Mouse (Mus musculus) Patski (cell line): ENCODE measurements around the gene Ttll5. TPM values are rescaled to one million over a fixed set of nuclear protein-coding genes. Genes with fewer than 3 reads are reported as not detected.

ENCODE experiments used
- ATAC-seq: fragments of 100-300 bp; one replicate; pipeline ENCODE4 v1.8.0; 2021
- CTCF ChIA-PET: fragments of 350-600 bp; sonication (Branson Sonifier 250); formaldehyde crosslinking; loops from one replicate; lab custom pipeline; 2022; ENCODE audit warnings: inconsistent platforms; lab: Charles Lee
- POLR2A ChIA-PET: fragments of 350-600 bp; sonication (Branson Sonifier 250); formaldehyde crosslinking; loops from one replicate; lab custom pipeline; 2022; ENCODE audit warnings: antibody characterized with exemption, inconsistent platforms; lab: Charles Lee
- DNase-seq: peaks from one replicate; pipeline ENCODE4 v3.0.0-alpha.2; 2011; ENCODE audit warnings: low read depth, low spot score
- H3K27me3 ChIP-seq: fragments of 371-371 bp; one replicate; pipeline ENCODE4 v1.5.1; 2021
- CTCF ChIP-seq: fragments of 100-300 bp; IDR thresholded peaks from one replicate; pipeline ENCODE4 v1.5.1; 2021
- in situ Hi-C: fragments of 300-500 bp; cut with MboI; formaldehyde crosslinking; loops from 3 replicates; pipeline ENCODE4 v1.11.1; 2018; ENCODE audit warnings: low pct_unique_long_range_greater_than_20kb, mixed read lengths
- polyA plus RNA-seq: library from polyadenylated mRNA; unstranded; gene quantifications from one replicate; pipeline ENCODE4 v1.2.3, GENCODE M21; 2021

The Ttll5 gene
- polyA plus RNA-seq, 1 experiment from 2014 or later, result 14.5 TPM

GRCm38 (mm10) chr12:85959822-85960501 is 135.5 kb downstream of the Ttll5 start:
- peak; percentile 93 for DNase-seq
- POLR2A ChIA-PET, result interaction anchor here (0.9 to 1.3 kb wide), 3 partner anchors 16 to 94 kb away, joined by 3 to 4 read pairs (median 3); no protein-coding TSS in a partner anchor
- CTCF ChIA-PET, result interaction anchor here (1.6 to 1.7 kb wide), 3 partner anchors 10 to 116 kb away, joined by 3 to 5 read pairs (median 4); no protein-coding TSS in a partner anchor
- TF ChIP-seq CTCF, result no peak
- ATAC-seq, result peak; percentile 83
- H3K27me3 ChIP-seq, result no peaks in the 10 kb centered on the region
- in situ Hi-C loops, result loop anchor here (5.0 kb wide), 1 partner anchor 117 kb away; the partner anchor contains the start of gene Tgfb3

- in situ Hi-C loops, result no loop called here
- TF ChIP-seq CTCF, result no peak
- ChIA-PET CTCF (interaction anchor here (1.6 to 1.7 kb wide), 3 partner anchors 9 to 116 kb away, joined by 3 to 5 read pairs (median 4); no protein-coding TSS in a partner anchor), POLR2A (interaction anchor here (1.3 kb wide), 1 partner anchor 95 kb away, joined by 3 read pairs; no protein-coding TSS in a partner anchor)
- no peaks in the 10 kb centered on the region for H3K27me3 ChIP-seq
- ATAC-seq (no peak), DNase-seq (no peak)
Observed at GRCm38 (mm10) chr12:85960699-85961098, 136.2 kb downstream of the Ttll5 start.

GRCm38 (mm10) chr12:85963160-85963559 is 138.7 kb downstream of the Ttll5 start:
- TF ChIP-seq CTCF, result no peak
- POLR2A ChIA-PET, result no interaction called here
- DNase-seq (no peak), ATAC-seq (no peak)
- in situ Hi-C loops, result no loop called here
- no peaks in the 10 kb centered on the region for H3K27me3 ChIP-seq
- CTCF ChIA-PET, result interaction anchor here (1.6 kb wide), 1 partner anchor 10 kb away, joined by 4 read pairs; no protein-coding TSS in a partner anchor

- DNase-seq (no peak), ATAC-seq (no peak)
- in situ Hi-C loops, result no loop called here
Observed at GRCm38 (mm10) chr12:85963699-85964098, 139.2 kb downstream of the Ttll5 start.

GRCm38 (mm10) chr12:85964436-85964835 is 140.0 kb downstream of the Ttll5 start:
- H3K27me3 ChIP-seq, result no peaks in the 10 kb centered on the region
- ChIA-PET CTCF (no interaction called here), POLR2A (no interaction called here)
- DNase-seq (no peak), ATAC-seq (no peak)
- TF ChIP-seq CTCF, result no peak
- in situ Hi-C loops, result no loop called here

More at GRCm38 (mm10) chr12:85963699-85964098, 139.2 kb downstream of the Ttll5 start:
- CTCF ChIA-PET, result interaction anchor here (1.6 kb wide), 1 partner anchor 9 kb away, joined by 4 read pairs; no protein-coding TSS in a partner anchor
- H3K27me3 ChIP-seq, result no peaks in the 10 kb centered on the region
- no peak for TF ChIP-seq CTCF
- POLR2A ChIA-PET, result no interaction called here

GRCm38 (mm10) chr12:85967812-85968211 is 143.4 kb downstream of the Ttll5 start:
- ATAC-seq (no peak), DNase-seq (no peak)
- ChIA-PET CTCF (interaction anchor here (0.7 kb wide), 1 partner anchor 12 kb away, joined by 3 read pairs; no protein-coding TSS in a partner anchor), POLR2A (no interaction called here)
- TF ChIP-seq CTCF, result no peak
- in situ Hi-C loops, result no loop called here
- no peaks in the 10 kb centered on the region for H3K27me3 ChIP-seq

- POLR2A ChIA-PET, result no interaction called here
- TF ChIP-seq CTCF, result no peak
Observed at GRCm38 (mm10) chr12:85968409-85968808, 143.9 kb downstream of the Ttll5 start.

GRCm38 (mm10) chr12:85969571-85969970 is 145.1 kb downstream of the Ttll5 start:
- POLR2A ChIA-PET, result interaction anchor here (0.7 to 0.9 kb wide), 2 partner anchors 15 to 16 kb away, joined by 3 to 4 read pairs; no protein-coding TSS in a partner anchor
- H3K27me3 ChIP-seq, result no peaks in the 10 kb centered on the region
- DNase-seq (no peak), ATAC-seq (no peak)
- TF ChIP-seq CTCF, result no peak
- in situ Hi-C loops, result no loop called here
- CTCF ChIA-PET, result interaction anchor here (1.0 to 1.3 kb wide), 4 partner anchors 10 to 33 kb away, joined by 3 to 5 read pairs (median 4); no protein-coding TSS in a partner anchor

More at GRCm38 (mm10) chr12:85968409-85968808, 143.9 kb downstream of the Ttll5 start:
- ATAC-seq, result no peak
- CTCF ChIA-PET, result no interaction called here
- in situ Hi-C loops, result no loop called here
- DNase-seq, result no peak
- H3K27me3 ChIP-seq, result no peaks in the 10 kb centered on the region

- POLR2A ChIA-PET, result interaction anchor here (0.9 kb wide), 1 partner anchor 15 kb away, joined by 4 read pairs; no protein-coding TSS in a partner anchor
- in situ Hi-C loops, result no loop called here
- no peak for ATAC-seq
Observed at GRCm38 (mm10) chr12:85970191-85970590, 145.7 kb downstream of the Ttll5 start.

GRCm38 (mm10) chr12:85970803-85971202 is 146.3 kb downstream of the Ttll5 start:
- in situ Hi-C loops, result no loop called here
- ATAC-seq, result no peak
- H3K27me3 ChIP-seq, result no peaks in the 10 kb centered on the region
- no peak for DNase-seq
- ChIA-PET POLR2A (no interaction called here), CTCF (interaction anchor here (1.1 kb wide), 1 partner anchor 15 kb away, joined by 5 read pairs; no protein-coding TSS in a partner anchor)
- TF ChIP-seq CTCF, result no peak

More at GRCm38 (mm10) chr12:85970191-85970590, 145.7 kb downstream of the Ttll5 start:
- CTCF ChIA-PET, result interaction anchor here (1.0 to 1.3 kb wide), 3 partner anchors 10 to 34 kb away, joined by 3 to 5 read pairs (median 4); no protein-coding TSS in a partner anchor
- H3K27me3 ChIP-seq, result no peaks in the 10 kb centered on the region
- DNase-seq, result no peak
- no peak for TF ChIP-seq CTCF
